Mouse (Mus musculus): Measurements from ENCODE around the gene Ank2. TPM values are rescaled to one million over a fixed set of nuclear protein-coding genes. Genes with fewer than 3 reads are reported as not detected.

Gene Ank2
- total and polyA plus RNA-seq, 2 experiments, result 1.2 to 5.6 TPM

- Histone ChIP-seq H3K79me2 (ENCODE audit: control insufficient read depth, insufficient read depth, low read length) (no peaks in the 10 kb centered on the region), H3K36me3 (ENCODE audit: control insufficient read depth, insufficient read depth, low read length) (no peaks in the 10 kb centered on the region), H3K4me1 (ENCODE audit: control insufficient read depth, insufficient read depth, low read length) (no peaks in the 10 kb centered on the region), H3K4me3 (ENCODE audit: insufficient read depth, low read depth, low read length) (no peak overlapping the region), H3K27me3 (ENCODE audit: control insufficient read depth, insufficient read depth, low read length) (no peaks in the 10 kb centered on the region), H3K9ac (ENCODE audit: low read depth, low read length) (no peak overlapping the region), H3K27ac (replicated peaks; ENCODE audit: insufficient read depth, low read depth, low read length) (no peak overlapping the region)
- TF ChIP-seq CTCF (IDR thresholded peaks at IDR 0.05; ENCODE audit: low read depth, low read length) (no peak), POLR2A (IDR thresholded peaks at IDR 0.05; ENCODE audit: extremely low read depth, insufficient read depth, low read length) (no peak)
- WGBS, result 86% methylated on average over 5 of the region's 5 CpGs
- no peak for DNase-seq (ENCODE audit: extremely low read depth, low read depth, low spot score)
These were observed 216.9 kb downstream of the Ank2 start for GRCm38 (mm10) chr3:127282277-127282676.

- Histone ChIP-seq H3K27me3 (ENCODE audit: control insufficient read depth, insufficient read depth, low read length) (no peaks in the 10 kb centered on the region), H3K4me3 (ENCODE audit: insufficient read depth, low read depth, low read length) (no peak overlapping the region), H3K79me2 (ENCODE audit: control insufficient read depth, insufficient read depth, low read length) (no peaks in the 10 kb centered on the region), H3K36me3 (ENCODE audit: control insufficient read depth, insufficient read depth, low read length) (no peaks in the 10 kb centered on the region), H3K9ac (ENCODE audit: low read depth, low read length) (no peak overlapping the region), H3K27ac (replicated peaks; ENCODE audit: insufficient read depth, low read depth, low read length) (no peak overlapping the region), H3K4me1 (ENCODE audit: control insufficient read depth, insufficient read depth, low read length) (no peaks in the 10 kb centered on the region)
- 92% methylated on average over 3 of the region's 3 CpGs for WGBS
- no peak for DNase-seq (ENCODE audit: extremely low read depth, low read depth, low spot score)
- TF ChIP-seq POLR2A (IDR thresholded peaks at IDR 0.05; ENCODE audit: extremely low read depth, insufficient read depth, low read length) (no peak), CTCF (IDR thresholded peaks at IDR 0.05; ENCODE audit: low read depth, low read length) (no peak)
These were observed 217.8 kb downstream of the Ank2 start for GRCm38 (mm10) chr3:127281390-127281789.

- Histone ChIP-seq H3K4me1 (ENCODE audit: control insufficient read depth, insufficient read depth, low read length) (no peaks in the 10 kb centered on the region), H3K79me2 (ENCODE audit: control insufficient read depth, insufficient read depth, low read length) (no peaks in the 10 kb centered on the region), H3K27me3 (ENCODE audit: control insufficient read depth, insufficient read depth, low read length) (no peaks in the 10 kb centered on the region), H3K27ac (replicated peaks; ENCODE audit: insufficient read depth, low read depth, low read length) (no peak overlapping the region), H3K9ac (ENCODE audit: low read depth, low read length) (no peak overlapping the region), H3K4me3 (ENCODE audit: insufficient read depth, low read depth, low read length) (no peak overlapping the region), H3K36me3 (ENCODE audit: control insufficient read depth, insufficient read depth, low read length) (no peaks in the 10 kb centered on the region)
- TF ChIP-seq CTCF (IDR thresholded peaks at IDR 0.05; ENCODE audit: low read depth, low read length), result no peak
- TF ChIP-seq POLR2A (IDR thresholded peaks at IDR 0.05; ENCODE audit: extremely low read depth, insufficient read depth, low read length), result no peak
- DNase-seq (ENCODE audit: extremely low read depth, low read depth, low spot score), result no peak
These were observed 218.8 kb downstream of the Ank2 start for GRCm38 (mm10) chr3:127280376-127280775.

- Histone ChIP-seq H3K4me1 (ENCODE audit: control insufficient read depth, insufficient read depth, low read length) (no peaks in the 10 kb centered on the region), H3K27me3 (ENCODE audit: control insufficient read depth, insufficient read depth, low read length) (no peaks in the 10 kb centered on the region), H3K4me3 (ENCODE audit: insufficient read depth, low read depth, low read length) (no peak overlapping the region), H3K27ac (replicated peaks; ENCODE audit: insufficient read depth, low read depth, low read length) (no peak overlapping the region), H3K9ac (ENCODE audit: low read depth, low read length) (no peak overlapping the region), H3K36me3 (ENCODE audit: control insufficient read depth, insufficient read depth, low read length) (no peaks in the 10 kb centered on the region), H3K79me2 (ENCODE audit: control insufficient read depth, insufficient read depth, low read length) (no peaks in the 10 kb centered on the region)
- TF ChIP-seq POLR2A (IDR thresholded peaks at IDR 0.05; ENCODE audit: extremely low read depth, insufficient read depth, low read length), result no peak
- no peak for DNase-seq (ENCODE audit: extremely low read depth, low read depth, low spot score)
- 74% methylated on average over 6 of the region's 6 CpGs for WGBS
These were observed 223.2 kb downstream of the Ank2 start for GRCm38 (mm10) chr3:127275953-127276352.

DNA sequence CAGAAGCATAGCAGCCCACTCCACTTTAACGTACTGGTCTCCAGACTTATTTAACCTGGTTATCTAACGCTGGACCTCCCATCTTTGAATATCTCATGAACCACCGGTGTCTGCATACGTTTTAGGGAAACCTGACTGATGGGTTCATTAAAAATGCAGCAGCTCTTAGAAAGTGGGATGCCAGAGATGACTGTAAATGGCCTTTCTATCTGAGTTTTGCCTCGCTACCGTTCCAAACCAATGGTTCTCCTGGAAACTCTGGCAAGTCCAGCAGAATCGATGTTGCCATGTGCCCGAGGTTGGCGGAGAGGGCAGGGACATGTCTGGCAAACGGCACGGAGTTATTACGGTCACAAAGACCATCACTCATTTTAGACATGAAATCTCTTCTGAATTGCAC lies 226.3 kb downstream of the Ank2 start:
- no peak for DNase-seq (ENCODE audit: extremely low read depth, low read depth, low spot score)
- no peaks in the 10 kb centered on the region for H3K36me3 ChIP-seq (ENCODE audit: control insufficient read depth, insufficient read depth, low read length)
- H3K27me3 ChIP-seq (ENCODE audit: control insufficient read depth, insufficient read depth, low read length), result no peaks in the 10 kb centered on the region
- H3K9ac ChIP-seq (ENCODE audit: low read depth, low read length), result no peak overlapping the region
- no peak overlapping the region for H3K4me3 ChIP-seq (ENCODE audit: insufficient read depth, low read depth, low read length)
- no peak overlapping the region for H3K27ac ChIP-seq (replicated peaks; ENCODE audit: insufficient read depth, low read depth, low read length)
- WGBS, result 87% methylated on average over 12 of the region's 12 CpGs
- H3K4me1 ChIP-seq (ENCODE audit: control insufficient read depth, insufficient read depth, low read length), result no peaks in the 10 kb centered on the region
- TF ChIP-seq CTCF (IDR thresholded peaks at IDR 0.05; ENCODE audit: low read depth, low read length) (no peak), POLR2A (IDR thresholded peaks at IDR 0.05; ENCODE audit: extremely low read depth, insufficient read depth, low read length) (no peak)
- no peaks in the 10 kb centered on the region for H3K79me2 ChIP-seq (ENCODE audit: control insufficient read depth, insufficient read depth, low read length)

DNA sequence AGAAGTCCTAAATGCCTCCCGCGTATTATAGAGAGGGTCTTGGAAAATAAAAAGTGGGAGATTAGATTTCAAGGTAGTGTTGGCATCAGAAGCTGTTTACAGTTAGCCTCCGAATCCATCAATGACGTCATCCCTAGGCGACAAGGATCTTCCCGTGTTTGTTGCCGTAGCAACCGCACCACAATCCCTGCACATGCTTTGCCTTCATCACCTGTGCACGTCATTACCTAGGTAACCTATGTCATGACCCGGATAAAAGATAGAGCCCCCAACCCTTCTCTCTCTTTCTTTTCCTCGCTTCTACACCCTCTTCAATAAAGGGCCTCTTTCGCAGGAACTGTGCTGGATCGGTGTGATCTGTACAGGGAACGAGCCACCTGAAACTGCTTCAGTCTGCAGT lies 229.5 kb downstream of the Ank2 start:
- TF ChIP-seq POLR2A (IDR thresholded peaks at IDR 0.05; ENCODE audit: extremely low read depth, insufficient read depth, low read length) (no peak), CTCF (IDR thresholded peaks at IDR 0.05; ENCODE audit: low read depth, low read length) (no peak)
- Histone ChIP-seq H3K36me3 (ENCODE audit: control insufficient read depth, insufficient read depth, low read length) (no peaks in the 10 kb centered on the region), H3K9ac (ENCODE audit: low read depth, low read length) (no peak overlapping the region), H3K79me2 (ENCODE audit: control insufficient read depth, insufficient read depth, low read length) (no peaks in the 10 kb centered on the region), H3K4me1 (ENCODE audit: control insufficient read depth, insufficient read depth, low read length) (no peaks in the 10 kb centered on the region), H3K4me3 (ENCODE audit: insufficient read depth, low read depth, low read length) (no peak overlapping the region), H3K27me3 (ENCODE audit: control insufficient read depth, insufficient read depth, low read length) (no peaks in the 10 kb centered on the region), H3K27ac (replicated peaks; ENCODE audit: insufficient read depth, low read depth, low read length) (no peak overlapping the region)
- 83% methylated on average over 14 of the region's 14 CpGs for WGBS
- DNase-seq (ENCODE audit: extremely low read depth, low read depth, low spot score), result no peak

Data from liver, adult 2 months (tissue).